Mouse (Mus musculus): ENCODE data around the gene 1700025G04Rik.

- TF ChIP-seq GATA1 (IDR thresholded peaks at IDR 0.05; ENCODE audit: low read length) = no peak
- TF ChIP-seq TAL1 (IDR thresholded peaks at IDR 0.05; ENCODE audit: low read length) = no peak
Measured at GRCm38 (mm10) chr1:151995948-151996697, 93.8 kb downstream of the 1700025G04Rik start.
